8 mouse cellular contexts compared by ENCODE assay signal in genomic region chr5:93267851-93268606, GRCm38 (mm10). TPM values are rescaled to one million over a fixed set of nuclear protein-coding genes. Genes with fewer than 3 reads are reported as not detected.
DNase-seq lines count a peak whose midpoint lies in the region; ATAC-seq and TF ChIP-seq lines count a peak whose summit lies in the region.

No protein-coding gene starts in this region.

- peak overlapping the region; percentile 95 for H3K9ac ChIP-seq in embryonic facial prominence, embryonic 15.5 days
- H3K9ac ChIP-seq in kidney, embryonic 14.5 days (ENCODE audit: low read depth, low read length) = peak overlapping the region; percentile 98
- H3K9ac ChIP-seq in liver, adult 2 months (ENCODE audit: low read depth, low read length) = peak overlapping the region; percentile 90

- TF ChIP-seq POLR2A in liver, adult 2 months (IDR thresholded peaks at IDR 0.05; ENCODE audit: extremely low read depth, insufficient read depth, low read length) = no peak

- H3K9me3 ChIP-seq in embryonic facial prominence, embryonic 15.5 days (replicated peaks) = no peaks in the 10 kb centered on the region
- no peaks in the 10 kb centered on the region for H3K9me3 ChIP-seq in heart, embryonic 10.5 days
- H3K9me3 ChIP-seq in kidney, embryonic 14.5 days (ENCODE audit: control insufficient read depth, low read length) = no peaks in the 10 kb centered on the region

- H3K27ac ChIP-seq in embryonic facial prominence, embryonic 15.5 days (replicated peaks) = peak overlapping the region; percentile 97
- peak overlapping the region; percentile 99 for H3K27ac ChIP-seq in heart, embryonic 10.5 days
- peak overlapping the region; percentile 95 for H3K27ac ChIP-seq in kidney, embryonic 14.5 days (ENCODE audit: low read depth, low read length)
- peak overlapping the region; percentile 44 for H3K27ac ChIP-seq in liver, adult 2 months (replicated peaks; ENCODE audit: insufficient read depth, low read depth, low read length)

- peak; percentile 82 for ATAC-seq in embryonic facial prominence, embryonic 15.5 days (ENCODE audit: insufficient number of reproducible peaks, low FRiP score, low TSS enrichment, low read depth)
- peak; percentile 80 for ATAC-seq in kidney, embryonic 14.5 days (ENCODE audit: low FRiP score, low TSS enrichment)
- ATAC-seq in monocyte, adult 5-6 weeks (replicated peaks; ENCODE audit: insufficient number of reproducible peaks, low FRiP score, low TSS enrichment, poor library complexity, severe bottlenecking) = peak; percentile 47

- peak; percentile 42 for TF ChIP-seq CTCF in liver, adult 2 months (IDR thresholded peaks at IDR 0.05; ENCODE audit: low read depth, low read length)

- H3K36me3 ChIP-seq in embryonic facial prominence, embryonic 15.5 days = peaks cover 22% of the 10 kb centered on the region
- H3K36me3 ChIP-seq in heart, embryonic 10.5 days = peaks cover 24% of the 10 kb centered on the region
- peaks cover 30% of the 10 kb centered on the region for H3K36me3 ChIP-seq in kidney, embryonic 14.5 days (ENCODE audit: control insufficient read depth, insufficient read depth, low read length)
- peaks cover 19% of the 10 kb centered on the region for H3K36me3 ChIP-seq in liver, adult 2 months (ENCODE audit: control insufficient read depth, insufficient read depth, low read length)

- peak overlapping the region; percentile 98 for H3K4me3 ChIP-seq in embryonic facial prominence, embryonic 15.5 days (replicated peaks)
- peak overlapping the region; percentile 96 for H3K4me3 ChIP-seq in heart, embryonic 10.5 days
- peak overlapping the region; percentile 97 for H3K4me3 ChIP-seq in kidney, embryonic 14.5 days (ENCODE audit: low read length)
- peak overlapping the region; percentile 93 for H3K4me3 ChIP-seq in liver, adult 2 months (ENCODE audit: insufficient read depth, low read depth, low read length)

- H3K4me1 ChIP-seq in embryonic facial prominence, embryonic 15.5 days = peaks cover 13% of the 10 kb centered on the region
- H3K4me1 ChIP-seq in heart, embryonic 10.5 days = peaks cover 24% of the 10 kb centered on the region; the same call in 1 of the 2 replicates
- H3K4me1 ChIP-seq in kidney, embryonic 14.5 days (ENCODE audit: control insufficient read depth, insufficient read depth, low read length) = peaks cover 7% of the 10 kb centered on the region; the same call in 1 of the 2 replicates
- no peaks in the 10 kb centered on the region for H3K4me1 ChIP-seq in liver, adult 2 months (ENCODE audit: control insufficient read depth, insufficient read depth, low read length)

- no peaks in the 10 kb centered on the region for H3K27me3 ChIP-seq in embryonic facial prominence, embryonic 15.5 days
- H3K27me3 ChIP-seq in heart, embryonic 10.5 days (ENCODE audit: insufficient read depth, poor library complexity, severe bottlenecking) = no peaks in the 10 kb centered on the region
- no peaks in the 10 kb centered on the region for H3K27me3 ChIP-seq in kidney, embryonic 14.5 days (ENCODE audit: control insufficient read depth, insufficient read depth, low read length)
- H3K27me3 ChIP-seq in liver, adult 2 months (ENCODE audit: control insufficient read depth, insufficient read depth, low read length) = no peaks in the 10 kb centered on the region

- peaks cover 2% of the 10 kb centered on the region; the same call in 1 of the 2 replicates for H3K79me2 ChIP-seq in liver, adult 2 months (ENCODE audit: control insufficient read depth, insufficient read depth, low read length)

- WGBS in embryonic facial prominence, embryonic 15.5 days = under 1% methylated on average over 48 of the region's 48 CpGs
- WGBS in heart, embryonic 10.5 days = under 1% methylated on average over 48 of the region's 48 CpGs
- WGBS in kidney, embryonic 14.5 days = under 1% methylated on average over 48 of the region's 48 CpGs
- WGBS in liver, adult 2 months = under 1% methylated on average over 48 of the region's 48 CpGs

- H3K4me2 ChIP-seq in embryonic facial prominence, embryonic 15.5 days (replicated peaks) = peak overlapping the region; percentile 56
- peak overlapping the region; percentile 65 for H3K4me2 ChIP-seq in kidney, embryonic 14.5 days (replicated peaks; ENCODE audit: low read depth, low read length)

- DNase-seq in A20 (ENCODE audit: low read depth, low spot score) = peak; percentile 96
- DNase-seq in adrenal gland, postnatal 4 days (ENCODE audit: low spot score in 2 of 2) = peak; percentile 56 to 68
- peak; percentile 93 for DNase-seq in heart, embryonic 10.5 days (ENCODE audit: low spot score)
- peak; percentile 52 for DNase-seq in liver, adult 2 months (ENCODE audit: extremely low read depth, low read depth, low spot score)
- peak; percentile 88 to 90 for DNase-seq in spleen, postnatal 36 days (ENCODE audit: low spot score in 2 of 2)

RNA-seq across cellular contexts. Expression of gene Ccng2, which starts 1.0 kb away (rescaled TPM):
- total RNA-seq in adrenal gland, postnatal 4 days (2021) = 10 to 100 TPM; 38.9 to 40.1 TPM
- polyA plus RNA-seq in embryonic facial prominence, embryonic 15.5 days (2015; fragmentation: Nextera tagmentation; extraction: Ambion mirVana) = 65.5 and 69.5 TPM in 2 replicates
- 30.2 and 38.3 TPM in 2 replicates for polyA plus RNA-seq in heart, embryonic 10.5 days (2016; fragmentation: Nextera tagmentation; extraction: Ambion mirVana)
- polyA plus RNA-seq in kidney, embryonic 14.5 days (2014; fragmentation: Nextera tagmentation; extraction: Ambion mirVana) = 53.2 and 69.4 TPM in 2 replicates
- 14.5 and 16.1 TPM in 2 replicates for total RNA-seq in liver, adult 2 months (2014; rRNA removed)
- 9.2 and 11.7 TPM in 2 replicates for polyA plus RNA-seq in liver, adult 2 months (2012; rRNA removed)
- total RNA-seq in monocyte, adult 5-6 weeks (2017) = 84.8 to 96.1 TPM (median 96.0 TPM) in 3 replicates

Comparison
In these comparisons a context has a peak if more than half of its experiments do, and no peak if none do; other contexts are left out.
1. Peak in every context shown above with its lines: DNase-seq, ATAC-seq, H3K4me3 ChIP-seq and H3K27ac ChIP-seq.
2. H3K27ac ChIP-seq: peak in every context shown above with its lines; median percentile 99 in heart, embryonic 10.5 days; 97 in embryonic facial prominence, embryonic 15.5 days; 95 in kidney, embryonic 14.5 days; 44 in liver, adult 2 months.